Mouse (Mus musculus) C2C12 (cell line): ENCODE measurements around the gene Papln.

Experiments
- CEBPB ChIP-seq: IDR thresholded peaks from one replicate; pipeline ENCODE4 v1.6.1; 2011; ENCODE audit warnings: low read depth, mild to moderate bottlenecking, control low read depth, moderate library complexity
- CTCF ChIP-seq: IDR thresholded peaks from one replicate; pipeline ENCODE4 v1.5.1; 2011; ENCODE audit not compliant: control insufficient read depth, insufficient read depth, insufficient read length
- MAX ChIP-seq: IDR thresholded peaks from one replicate; pipeline ENCODE4 v1.6.1; 2011; ENCODE audit warnings: mild to moderate bottlenecking, control low read depth
- USF1 ChIP-seq: IDR thresholded peaks from one replicate; pipeline ENCODE4 v1.6.1; 2011; ENCODE audit warnings: low read depth, mild to moderate bottlenecking, control low read depth, moderate library complexity

- TF ChIP-seq CTCF (no peak), USF1 (no peak), CEBPB (no peak), MAX (no peak)
Measured at GRCm38 (mm10) chr12:83768235-83768899, 4.9 kb downstream of the Papln start.
